Mouse (Mus musculus) left cerebral cortex, adult 18-20 months (tissue): ENCODE measurements around the gene Ano10. TPM values are rescaled to one million over a fixed set of nuclear protein-coding genes. Genes with fewer than 3 reads are reported as not detected.
A peak's percentile ranks its signal among the peaks of the same experiment; 100 is the strongest.

Experiments used
- DNase-seq, 2 experiments: peaks; one replicate each; pipeline ENCODE4 v3.0.0; 2021 to 2022; ENCODE audit warnings: low spot score in 2 of 2, mixed read lengths in 1 of 2
- microRNA-seq, 2 experiments: library from miRNA; unstranded; fragments of <30 nt; microRNA quantifications; one replicate each; pipeline ENCODE4 v1.2.0; 2021
- total RNA-seq, 2 experiments: library from RNA; stranded (reverse); gene quantifications; 2 replicates each; pipeline ENCODE4 v1.2.3; 2021

Gene Ano10
- total RNA-seq, 2 experiments from 2014 or later = 29.7 to 30.9 TPM

DNA sequence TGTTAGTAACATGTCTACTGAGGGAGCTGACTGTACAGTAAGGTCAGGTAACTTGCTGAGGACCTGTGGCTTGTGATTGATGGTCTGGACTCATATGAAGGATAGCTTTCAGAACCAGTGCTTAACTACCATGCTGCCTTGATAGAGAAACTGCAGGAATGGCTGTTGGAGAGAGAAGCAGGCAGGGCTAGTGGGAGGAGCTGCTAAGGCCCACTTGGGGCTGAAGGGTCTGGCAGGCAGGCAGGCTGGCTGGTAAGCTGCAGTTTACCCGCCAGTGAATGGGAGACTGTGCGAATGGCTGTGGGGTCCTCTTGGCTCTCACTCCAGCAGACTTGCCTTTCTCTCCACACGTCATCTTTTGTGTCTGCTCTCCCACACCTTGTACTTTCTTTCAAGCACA, 163.6 kb downstream of the Ano10 start:
- no peak for DNase-seq

DNA sequence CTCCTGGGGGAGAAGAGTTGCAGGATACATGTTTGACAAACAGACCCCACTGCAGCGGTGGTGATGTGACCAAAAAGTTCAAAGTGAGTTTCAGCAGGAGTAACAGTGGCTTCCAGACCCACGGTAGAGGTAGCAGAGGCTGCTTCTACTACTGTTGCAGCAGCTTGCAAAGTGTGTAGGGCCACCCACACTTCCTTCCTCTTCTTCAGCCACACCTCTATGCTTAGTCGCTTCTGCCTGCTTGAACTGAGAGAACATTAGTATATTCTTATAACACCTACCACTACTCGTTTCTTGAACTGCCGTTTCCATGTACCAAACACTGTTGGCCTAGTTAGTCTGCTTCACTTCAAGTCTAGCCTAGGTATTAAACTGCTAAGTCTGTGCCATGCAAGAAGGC, 165.5 kb downstream of the Ano10 start:
- DNase-seq = peak; percentile 10 to 15

DNA sequence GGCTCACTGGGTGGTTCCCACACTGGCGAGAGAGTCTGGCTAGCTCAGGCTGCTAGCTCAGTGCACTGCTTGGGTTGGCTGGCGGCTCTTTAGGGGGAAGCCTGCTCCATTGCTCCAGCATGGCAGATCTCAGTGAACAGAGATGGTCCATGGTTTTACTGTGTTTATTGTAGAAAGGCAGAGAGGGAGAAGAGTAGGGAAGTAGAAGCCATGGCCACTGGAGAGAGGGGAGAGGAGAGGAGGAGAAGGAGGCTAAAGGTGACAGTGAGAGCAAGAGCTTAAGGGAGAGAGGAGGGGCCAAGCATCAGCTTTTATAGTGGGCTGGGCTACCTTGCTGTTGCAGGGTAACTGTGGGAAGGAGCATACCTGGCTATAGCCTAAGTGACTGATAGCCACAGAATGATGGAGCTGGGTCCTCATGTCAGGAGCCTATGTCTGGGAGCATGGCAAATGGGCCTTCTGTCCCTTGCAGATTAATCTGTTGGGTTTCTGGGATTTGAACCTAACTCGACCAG, 166.9 kb downstream of the Ano10 start:
- DNase-seq = no peak

DNA sequence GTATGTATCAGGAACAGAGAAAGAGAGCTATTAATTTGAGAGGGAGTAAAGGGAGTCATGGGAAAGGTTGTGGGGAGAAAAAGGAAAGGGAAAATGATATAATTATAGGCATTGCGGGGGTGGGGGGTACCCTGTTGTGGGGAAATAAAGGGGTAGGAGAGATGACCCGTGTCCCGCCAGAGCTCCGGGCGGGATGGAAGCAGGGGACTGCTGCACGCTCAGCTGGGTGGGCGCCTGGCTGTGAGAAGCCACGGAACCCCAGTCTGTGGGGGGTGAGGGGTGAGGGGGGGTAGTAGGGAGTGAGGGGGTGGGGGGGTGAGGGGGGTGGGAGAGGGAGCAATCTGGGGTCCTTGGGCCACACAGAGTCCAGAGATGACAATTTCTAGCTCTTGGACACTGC, 167.4 kb downstream of the Ano10 start:
- DNase-seq = no peak

Small RNA genes lying within 50 kb of the gene (microRNA-seq; reads per million reads assigned to microRNA genes)
- gene Mir8106 = 0 reads per million in 2 experiments

Other genes with a start within 250 kb of the Ano10 start
- 100 to 1,000 TPM; 120 to 122 TPM for gene Snrk, start 177.2 kb downstream of the Ano10 start, total RNA-seq
- 10 to 100 TPM; 15.4 to 18.2 TPM for gene Abhd5, start 57.2 kb upstream of the Ano10 start, total RNA-seq